Mouse (Mus musculus) E14TG2a.4 (cell line): ENCODE data around the gene Slc29a1.

Source experiments
- CTCF ChIP-seq: conservative IDR thresholded peaks from 2 replicates; pipeline ENCODE4 v1.5.1; 2014; ENCODE audit warnings: low read length
- NANOG ChIP-seq: IDR thresholded peaks from 2 replicates; pipeline ENCODE4 v1.6.1; 2014; ENCODE audit warnings: borderline replicate concordance, low read length, mixed read lengths
- POU5F1 ChIP-seq: IDR thresholded peaks from 2 replicates; pipeline ENCODE4 v1.6.1; 2014; ENCODE audit warnings: low read length, borderline replicate concordance

DNA sequence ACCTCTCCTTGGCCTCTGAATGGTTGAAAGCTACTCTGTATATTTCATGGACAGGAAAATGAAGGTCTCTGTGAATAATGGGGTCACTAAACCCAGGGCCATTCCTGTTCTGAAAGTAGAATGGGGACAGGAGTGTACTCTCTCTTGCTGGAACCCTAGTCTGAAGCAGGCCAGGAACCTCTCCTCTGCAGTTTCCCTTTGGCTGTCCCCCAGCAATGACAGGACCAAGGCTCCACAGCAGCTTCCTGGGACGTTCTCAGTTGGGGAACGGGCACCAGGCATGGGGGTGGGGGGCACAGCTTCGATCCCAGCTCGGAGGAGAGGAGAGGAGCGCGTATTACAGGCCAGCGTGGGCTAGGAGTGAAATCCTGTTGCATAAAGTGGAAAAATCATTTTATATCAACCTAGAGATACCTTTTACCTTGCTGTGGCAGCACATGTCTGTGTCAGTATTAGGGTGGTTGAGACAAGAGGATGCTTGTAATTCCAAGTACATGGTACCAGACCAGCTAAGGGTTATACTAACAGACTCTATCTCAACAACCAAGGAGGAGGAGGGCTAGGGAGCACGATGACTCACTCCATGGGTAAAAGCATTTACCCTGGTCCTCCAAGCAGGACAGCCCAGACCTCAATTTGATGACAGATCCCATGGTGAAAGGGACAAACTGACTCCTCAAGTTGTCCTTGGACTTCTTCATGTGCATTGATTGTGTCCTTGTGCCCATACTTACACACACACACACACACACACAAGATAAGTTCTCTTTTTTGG lies 24.1 kb downstream of the Slc29a1 start:
- TF ChIP-seq CTCF (no peak), POU5F1 (no peak), NANOG (no peak)
